Mouse (Mus musculus): ENCODE measurements at regions not wholly inside any gene's neighbourhood (a gene's known extent, or its start where the extent isn't known, plus 50 kb on each side); places are given as distances from the start of the nearest gene placed in this dataset.
"Not testable (repeated sequence)": the region's sequence is repeated elsewhere in the genome, so short reads cannot be mapped to it uniquely, and the experiment has no call there.

GRCm38 (mm10) chr9:31653788-31654187 is 189.5 kb upstream of the Tmem45b start:
- in situ Hi-C loops (cut with MboI, MseI), result no loop called here

- in situ Hi-C loops (cut with MboI, MseI), result no loop called here
Observed at GRCm38 (mm10) chr9:31650362-31651130, 186.3 kb upstream of the Tmem45b start.

- in situ Hi-C loops (cut with MboI, MseI), result no loop called here
Observed at GRCm38 (mm10) chr9:31649073-31649472, 184.8 kb upstream of the Tmem45b start.

GRCm38 (mm10) chr9:31648551-31648950 is 184.3 kb upstream of the Tmem45b start:
- in situ Hi-C loops (cut with MboI, MseI), result no loop called here

- in situ Hi-C loops (cut with MboI, MseI), result no loop called here
Observed at GRCm38 (mm10) chr9:31645114-31645513, 180.9 kb upstream of the Tmem45b start.

GRCm38 (mm10) chr9:31644106-31644505 is 179.8 kb upstream of the Tmem45b start:
- in situ Hi-C loops (cut with MboI, MseI), result no loop called here

GRCm38 (mm10) chr9:31642169-31642568 is 177.9 kb upstream of the Tmem45b start:
- in situ Hi-C loops (cut with MboI, MseI), result no loop called here

GRCm38 (mm10) chr9:31628291-31628690 is 164.0 kb upstream of the Tmem45b start:
- in situ Hi-C loops (cut with MboI, MseI), result no loop called here

GRCm38 (mm10) chr9:31621553-31621952 is 157.3 kb upstream of the Tmem45b start:
- in situ Hi-C loops (cut with MboI, MseI), result not testable (repeated sequence)

GRCm38 (mm10) chr9:31619344-31619743 is 155.1 kb upstream of the Tmem45b start:
- in situ Hi-C loops (cut with MboI, MseI), result no loop called here

- in situ Hi-C loops (cut with MboI, MseI), result no loop called here
Observed at GRCm38 (mm10) chr9:31614250-31614945, 150.1 kb upstream of the Tmem45b start.

GRCm38 (mm10) chr9:31611036-31611695 is 146.9 kb upstream of the Tmem45b start:
- in situ Hi-C loops (cut with MboI, MseI), result no loop called here

- in situ Hi-C loops (cut with MboI, MseI), result no loop called here
Observed at GRCm38 (mm10) chr9:31610631-31611030, 146.4 kb upstream of the Tmem45b start.

- in situ Hi-C loops (cut with MboI, MseI), result no loop called here
Observed at GRCm38 (mm10) chr9:31610212-31610611, 145.9 kb upstream of the Tmem45b start.

- in situ Hi-C loops (cut with MboI, MseI), result no loop called here
Observed at GRCm38 (mm10) chr9:31609731-31610130, 145.5 kb upstream of the Tmem45b start.

GRCm38 (mm10) chr9:31608084-31608870 is 144.0 kb upstream of the Tmem45b start:
- in situ Hi-C loops (cut with MboI, MseI), result no loop called here

GRCm38 (mm10) chr9:31606936-31607335 is 142.7 kb upstream of the Tmem45b start:
- in situ Hi-C loops (cut with MboI, MseI), result no loop called here

GRCm38 (mm10) chr9:31604497-31605090 is 140.3 kb upstream of the Tmem45b start:
- in situ Hi-C loops (cut with MboI, MseI), result no loop called here

GRCm38 (mm10) chr9:31602707-31603106 is 138.4 kb upstream of the Tmem45b start:
- in situ Hi-C loops (cut with MboI, MseI), result no loop called here

GRCm38 (mm10) chr9:31595096-31595495 is 130.8 kb upstream of the Tmem45b start:
- in situ Hi-C loops (cut with MboI, MseI), result no loop called here

- in situ Hi-C loops (cut with MboI, MseI), result no loop called here
Observed at GRCm38 (mm10) chr9:31587671-31588070, 123.4 kb upstream of the Tmem45b start.
